In genomic region chr13:70644083-70644462, GRCm38 (mm10) we compare ENCODE assay signal across 14 mouse cellular contexts. TPM values are rescaled to one million over a fixed set of nuclear protein-coding genes. Genes with fewer than 3 reads are reported as not detected.
DNase-seq lines count a peak whose midpoint lies in the region; ATAC-seq and TF ChIP-seq lines count a peak whose summit lies in the region.
"Had no signal": no experiment of that assay in that cellular context is flagged by ENCODE, and none has a peak within 500 bp of the region (broad histone marks: within the 10 kb centered on the region; RNA-seq: fewer than 3 reads in every experiment).

No protein-coding gene starts in this region.

- H3K4me3 ChIP-seq in hindbrain, embryonic 16.5 days (ENCODE audit: low read length), result no peak overlapping the region
- H3K4me3 ChIP-seq in hindbrain, embryonic 10.5 days, result no peak overlapping the region
- H3K4me3 ChIP-seq in midbrain, embryonic 15.5 days, result no peak overlapping the region
- H3K4me3 ChIP-seq in midbrain, embryonic 13.5 days (replicated peaks), result no peak overlapping the region
- H3K4me3 ChIP-seq in forebrain, embryonic 15.5 days, result no peak overlapping the region
- no peak overlapping the region for H3K4me3 ChIP-seq in midbrain, postnatal 0 days (ENCODE audit: low read depth, low read length)
- H3K4me3 ChIP-seq in liver, embryonic 11.5 days (ENCODE audit: low read depth, low read length), result no peak overlapping the region
- H3K4me3 ChIP-seq: embryonic facial prominence, embryonic 12.5 days; limb, embryonic 12.5 days; liver, embryonic 12.5 days; myocyte had no signal

- H3K27ac ChIP-seq in hindbrain, embryonic 16.5 days (ENCODE audit: low read depth, low read length), result no peak overlapping the region
- H3K27ac ChIP-seq in hindbrain, embryonic 10.5 days, result no peak overlapping the region
- no peak overlapping the region for H3K27ac ChIP-seq in midbrain, embryonic 15.5 days
- no peak overlapping the region for H3K27ac ChIP-seq in midbrain, embryonic 13.5 days
- no peak overlapping the region for H3K27ac ChIP-seq in forebrain, embryonic 15.5 days (replicated peaks)
- H3K27ac ChIP-seq in midbrain, postnatal 0 days (ENCODE audit: low read depth, low read length), result no peak overlapping the region
- no peak overlapping the region for H3K27ac ChIP-seq in liver, embryonic 11.5 days (ENCODE audit: low read depth, low read length)
- H3K27ac ChIP-seq: embryonic facial prominence, embryonic 12.5 days; limb, embryonic 12.5 days; liver, embryonic 12.5 days; stomach, postnatal 0 days had no signal

- no peaks in the 10 kb centered on the region for H3K4me1 ChIP-seq in hindbrain, embryonic 16.5 days (ENCODE audit: control insufficient read depth, insufficient read depth, low read depth, low read length)
- no peaks in the 10 kb centered on the region for H3K4me1 ChIP-seq in hindbrain, embryonic 10.5 days (replicated peaks)
- no peaks in the 10 kb centered on the region for H3K4me1 ChIP-seq in midbrain, embryonic 15.5 days
- no peaks in the 10 kb centered on the region for H3K4me1 ChIP-seq in midbrain, embryonic 13.5 days (replicated peaks)
- H3K4me1 ChIP-seq in forebrain, embryonic 15.5 days, result no peaks in the 10 kb centered on the region; the same call in 1 of the 2 replicates
- H3K4me1 ChIP-seq in midbrain, postnatal 0 days (ENCODE audit: insufficient read depth, low read length), result no peaks in the 10 kb centered on the region
- no peaks in the 10 kb centered on the region for H3K4me1 ChIP-seq in liver, embryonic 11.5 days (replicated peaks; ENCODE audit: control insufficient read depth, insufficient read depth, low read length)
- H3K4me1 ChIP-seq: limb, embryonic 12.5 days; liver, embryonic 12.5 days had no signal

- no peak for TF ChIP-seq CTCF in midbrain, postnatal 0 days (IDR thresholded peaks at IDR 0.05)

- no peaks in the 10 kb centered on the region for H3K36me3 ChIP-seq in hindbrain, embryonic 16.5 days (ENCODE audit: control insufficient read depth, insufficient read depth, low read length)
- H3K36me3 ChIP-seq in hindbrain, embryonic 10.5 days, result no peaks in the 10 kb centered on the region
- H3K36me3 ChIP-seq in midbrain, embryonic 15.5 days (replicated peaks), result no peaks in the 10 kb centered on the region
- no peaks in the 10 kb centered on the region for H3K36me3 ChIP-seq in midbrain, embryonic 13.5 days
- no peaks in the 10 kb centered on the region for H3K36me3 ChIP-seq in forebrain, embryonic 15.5 days
- H3K36me3 ChIP-seq in midbrain, postnatal 0 days (ENCODE audit: insufficient read depth, low read length), result no peaks in the 10 kb centered on the region
- H3K36me3 ChIP-seq in liver, embryonic 11.5 days (ENCODE audit: control insufficient read depth, insufficient read depth, low read length), result no peaks in the 10 kb centered on the region
- H3K36me3 ChIP-seq: embryonic facial prominence, embryonic 12.5 days; limb, embryonic 12.5 days; liver, embryonic 12.5 days had no signal

- 48% methylated on average over 3 of the region's 3 CpGs for WGBS in hindbrain, embryonic 16.5 days
- 54% methylated on average over 3 of the region's 3 CpGs for WGBS in hindbrain, embryonic 10.5 days
- 55% methylated on average over 3 of the region's 3 CpGs for WGBS in midbrain, embryonic 15.5 days
- WGBS in midbrain, embryonic 13.5 days, result 49% methylated on average over 3 of the region's 3 CpGs
- 46% methylated on average over 3 of the region's 3 CpGs for WGBS in forebrain, embryonic 15.5 days
- 51% methylated on average over 3 of the region's 3 CpGs for WGBS in midbrain, postnatal 0 days
- WGBS in liver, embryonic 11.5 days, result 46% methylated on average over 3 of the region's 3 CpGs

- H3K9ac ChIP-seq in hindbrain, embryonic 16.5 days (ENCODE audit: low read depth, low read length), result no peak overlapping the region
- H3K9ac ChIP-seq in midbrain, embryonic 15.5 days, result no peak overlapping the region
- no peak overlapping the region for H3K9ac ChIP-seq in midbrain, embryonic 13.5 days (replicated peaks)
- H3K9ac ChIP-seq in forebrain, embryonic 15.5 days (replicated peaks), result no peak overlapping the region
- no peak overlapping the region for H3K9ac ChIP-seq in midbrain, postnatal 0 days (replicated peaks; ENCODE audit: low read length, poor library complexity, severe bottlenecking)
- H3K9ac ChIP-seq in liver, embryonic 11.5 days (ENCODE audit: low read depth, low read length), result no peak overlapping the region
- H3K9ac ChIP-seq: embryonic facial prominence, embryonic 12.5 days; limb, embryonic 12.5 days; liver, embryonic 12.5 days had no signal

- no peak overlapping the region for H3K4me2 ChIP-seq in hindbrain, embryonic 16.5 days (ENCODE audit: low read length)
- H3K4me2 ChIP-seq in midbrain, embryonic 15.5 days, result no peak overlapping the region
- H3K4me2 ChIP-seq in midbrain, embryonic 13.5 days (replicated peaks), result no peak overlapping the region
- H3K4me2 ChIP-seq in forebrain, embryonic 15.5 days (replicated peaks), result no peak overlapping the region
- H3K4me2 ChIP-seq in midbrain, postnatal 0 days (ENCODE audit: low read depth, low read length, poor library complexity, severe bottlenecking), result no peak overlapping the region
- no peak overlapping the region for H3K4me2 ChIP-seq in liver, embryonic 11.5 days
- H3K4me2 ChIP-seq: embryonic facial prominence, embryonic 12.5 days; limb, embryonic 12.5 days; liver, embryonic 12.5 days had no signal

- no peaks in the 10 kb centered on the region for H3K27me3 ChIP-seq in hindbrain, embryonic 16.5 days (replicated peaks; ENCODE audit: control insufficient read depth, insufficient read depth, low read length)
- peaks cover 4% of the 10 kb centered on the region; the same call in 1 of the 2 replicates for H3K27me3 ChIP-seq in hindbrain, embryonic 10.5 days (ENCODE audit: insufficient read depth, poor library complexity, severe bottlenecking)
- H3K27me3 ChIP-seq in midbrain, embryonic 15.5 days (replicated peaks), result 0 out of 2 replicates have a peak, but pooled peaks cover 2% of the 10 kb centered on the region
- H3K27me3 ChIP-seq in midbrain, embryonic 13.5 days, result no peaks in the 10 kb centered on the region
- H3K27me3 ChIP-seq in forebrain, embryonic 15.5 days, result no peaks in the 10 kb centered on the region
- no peaks in the 10 kb centered on the region for H3K27me3 ChIP-seq in midbrain, postnatal 0 days (ENCODE audit: insufficient read depth, low read length)
- H3K27me3 ChIP-seq in liver, embryonic 11.5 days (replicated peaks; ENCODE audit: control insufficient read depth, insufficient read depth, low read length), result no peaks in the 10 kb centered on the region
- H3K27me3 ChIP-seq: limb, embryonic 12.5 days; liver, embryonic 12.5 days had no signal

- ATAC-seq in hindbrain, embryonic 16.5 days, result peak; percentile 40
- peak; percentile 34; the same call in 1 of the 2 replicates for ATAC-seq in midbrain, embryonic 15.5 days (replicated peaks)
- no peak for ATAC-seq in midbrain, embryonic 13.5 days
- peak; percentile 27; the same call in 1 of the 2 replicates for ATAC-seq in forebrain, embryonic 15.5 days (replicated peaks)
- peak; percentile 33; the same call in 1 of the 2 replicates for ATAC-seq in midbrain, postnatal 0 days (ENCODE audit: low FRiP score)
- no peak for ATAC-seq in liver, embryonic 11.5 days (replicated peaks; ENCODE audit: low FRiP score)

- H3K9me3 ChIP-seq in hindbrain, embryonic 16.5 days (ENCODE audit: control insufficient read depth, low read length), result no peaks in the 10 kb centered on the region
- no peaks in the 10 kb centered on the region for H3K9me3 ChIP-seq in hindbrain, embryonic 10.5 days
- H3K9me3 ChIP-seq in midbrain, embryonic 15.5 days, result no peaks in the 10 kb centered on the region
- no peaks in the 10 kb centered on the region for H3K9me3 ChIP-seq in midbrain, embryonic 13.5 days
- no peaks in the 10 kb centered on the region for H3K9me3 ChIP-seq in forebrain, embryonic 15.5 days
- no peaks in the 10 kb centered on the region for H3K9me3 ChIP-seq in midbrain, postnatal 0 days (ENCODE audit: low read length)
- no peaks in the 10 kb centered on the region for H3K9me3 ChIP-seq in liver, embryonic 11.5 days (ENCODE audit: control insufficient read depth, low read length)
- H3K9me3 ChIP-seq: embryonic facial prominence, embryonic 12.5 days; limb, embryonic 12.5 days; liver, embryonic 12.5 days had no signal

- no peak for DNase-seq in hindbrain, embryonic 10.5 days (ENCODE audit: low spot score)
- DNase-seq in midbrain, postnatal 0 days (ENCODE audit: low spot score), result no peak
- DNase-seq in liver, embryonic 11.5 days (ENCODE audit: low spot score), result no peak
- DNase-seq: adrenal gland, adult 8-10 months; gastrocnemius, postnatal 36 days had no signal

RNA-seq across cellular contexts. Expression of gene Ice1, which starts 6.6 kb away (rescaled TPM):
- 27.2 and 31.5 TPM in 2 replicates for polyA plus RNA-seq in hindbrain, embryonic 16.5 days (2015; fragmentation: Nextera tagmentation; extraction: Ambion mirVana)
- polyA plus RNA-seq in hindbrain, embryonic 10.5 days (2016; fragmentation: Nextera tagmentation; extraction: Ambion mirVana), result 19.0 and 21.9 TPM in 2 replicates
- polyA plus RNA-seq in midbrain, embryonic 15.5 days (2015; fragmentation: Nextera tagmentation; extraction: Ambion mirVana), result 36.5 and 40.1 TPM in 2 replicates
- 30.5 and 31.2 TPM in 2 replicates for polyA plus RNA-seq in midbrain, embryonic 13.5 days (2015; fragmentation: Nextera tagmentation; extraction: Ambion mirVana)
- polyA plus RNA-seq in forebrain, embryonic 15.5 days (2015; fragmentation: Nextera tagmentation; extraction: Ambion mirVana), result 31.3 and 31.4 TPM in 2 replicates
- total RNA-seq in midbrain, postnatal 0 days (2014; rRNA removed), result 77.4 and 88.7 TPM in 2 replicates
- polyA plus RNA-seq in midbrain, postnatal 0 days (2015; fragmentation: Nextera tagmentation; extraction: Ambion mirVana), result 23.5 and 25.4 TPM in 2 replicates
- 19.5 and 22.0 TPM in 2 replicates for polyA plus RNA-seq in liver, embryonic 11.5 days (2014; fragmentation: Nextera tagmentation; extraction: Ambion mirVana)

Comparison
In these comparisons a context has a peak if more than half of its experiments do, and no peak if none do; other contexts are left out.
1. ATAC-seq: peak in hindbrain, embryonic 16.5 days (single experiment), midbrain, embryonic 15.5 days (single experiment), forebrain, embryonic 15.5 days (single experiment) and midbrain, postnatal 0 days (single experiment); none in midbrain, embryonic 13.5 days (single experiment) and liver, embryonic 11.5 days (single experiment).